Mouse (Mus musculus) brain, embryonic 18.5 days (tissue): ENCODE measurements around the gene Nop53.

Experiments
- DNase-seq: peaks from one replicate; pipeline ENCODE4 v3.0.0-alpha.2; 2012; ENCODE audit warnings: low read depth, low spot score

The Nop53 gene

DNA sequence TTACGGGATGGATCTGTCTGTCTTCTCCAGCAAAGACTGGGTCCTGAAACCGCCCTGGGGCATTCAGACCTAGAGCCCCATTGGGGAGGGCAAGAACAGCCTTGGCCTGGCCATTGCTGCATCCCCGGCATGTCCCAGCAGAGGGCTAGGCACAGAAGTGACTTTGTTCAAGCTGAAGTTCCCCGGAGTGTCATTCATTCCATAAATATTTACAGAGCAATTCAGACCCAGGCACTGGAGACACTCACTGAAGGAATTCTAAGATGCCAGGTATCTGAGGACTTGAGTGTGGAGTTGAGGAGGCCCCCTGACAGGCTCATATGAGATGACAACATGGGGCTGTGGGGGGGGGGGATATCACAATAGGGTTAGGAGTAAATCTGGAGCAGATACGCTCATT, 10.3 kb upstream of the Nop53 start:
- DNase-seq: no peak

GRCm38 (mm10) chr7:15955509-15955908, 9.6 kb upstream of the Nop53 start:
- DNase-seq: no peak

GRCm38 (mm10) chr7:15954978-15955443, 9.1 kb upstream of the Nop53 start:
- no peak for DNase-seq

GRCm38 (mm10) chr7:15954436-15954835, 8.6 kb upstream of the Nop53 start:
- no peak for DNase-seq

DNA sequence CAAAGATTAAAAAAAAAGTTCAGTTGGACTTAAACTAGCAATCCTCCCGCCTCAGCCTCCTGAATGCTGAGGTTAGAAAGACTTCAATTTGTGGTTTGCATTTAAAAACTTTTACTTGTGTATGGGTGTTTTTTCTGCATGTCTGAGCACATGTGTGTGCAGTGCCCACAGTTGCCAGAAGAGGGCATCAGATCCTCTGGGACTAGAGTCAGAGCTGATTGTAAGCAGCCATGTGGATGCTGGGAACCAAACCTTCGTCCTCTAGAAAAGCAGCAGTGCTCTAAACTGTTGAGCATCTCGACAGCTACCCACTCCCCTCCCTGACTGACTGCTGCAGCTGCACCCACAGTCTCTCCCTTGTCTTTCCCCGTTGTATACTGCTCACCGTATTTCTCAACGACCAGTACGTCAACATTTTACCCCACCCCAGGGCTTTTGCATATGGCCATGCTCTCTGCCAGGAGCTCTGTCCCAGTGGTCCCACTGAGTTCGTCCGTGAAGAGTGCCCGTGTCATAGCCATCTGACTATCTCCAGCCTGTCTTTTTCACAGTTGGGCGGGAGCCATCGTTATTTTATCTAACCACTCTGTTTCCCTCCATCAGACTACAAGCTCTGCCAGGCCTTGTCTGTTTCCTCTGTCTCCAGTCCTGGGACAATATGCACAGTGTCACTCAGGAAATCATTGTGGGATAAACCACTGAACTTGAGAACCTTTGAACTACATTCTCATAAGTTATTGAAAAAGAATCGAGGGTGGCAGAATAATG, 7.6 kb upstream of the Nop53 start:
- no peak for DNase-seq

DNA sequence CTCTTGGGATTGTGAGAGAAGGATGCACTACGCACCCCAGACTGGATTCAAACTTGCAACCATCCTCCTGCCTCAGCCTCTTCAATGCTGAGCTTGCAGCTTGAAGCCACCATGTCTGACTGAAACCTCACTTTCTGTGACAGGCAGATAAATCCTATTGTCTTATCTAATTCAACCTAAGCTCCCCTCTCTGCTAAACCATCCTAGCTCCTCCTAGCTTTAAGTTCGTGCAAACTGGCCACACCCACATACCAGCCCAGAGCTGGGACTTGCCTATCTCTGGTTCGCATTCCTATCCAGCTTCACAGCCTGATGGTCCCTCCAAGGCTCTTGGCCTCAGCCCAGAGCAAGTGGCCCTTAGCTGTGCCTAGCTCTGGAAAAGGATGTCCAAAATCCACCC, 6.5 kb upstream of the Nop53 start:
- no peak for DNase-seq

DNA sequence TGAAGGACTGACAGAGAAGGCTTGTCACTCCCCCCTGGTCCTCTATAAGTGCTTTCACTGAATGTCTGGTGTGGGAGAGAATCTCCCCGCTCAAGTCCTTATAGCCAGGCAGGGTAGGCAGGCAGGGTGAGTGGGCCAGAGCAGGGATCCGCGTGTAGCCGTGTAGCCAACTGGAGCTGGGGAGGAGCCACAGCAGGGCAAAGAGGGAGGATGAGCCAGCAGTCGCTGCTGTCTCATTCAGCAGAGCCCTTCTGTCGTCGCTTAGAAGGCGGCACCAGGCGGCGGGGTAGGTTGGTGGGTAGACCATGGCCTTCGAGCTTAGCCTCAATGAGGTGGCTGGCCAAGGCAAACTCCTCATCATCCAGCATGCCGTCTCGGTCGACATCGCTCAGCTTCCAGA, 4.1 kb upstream of the Nop53 start:
- no peak for DNase-seq

DNA sequence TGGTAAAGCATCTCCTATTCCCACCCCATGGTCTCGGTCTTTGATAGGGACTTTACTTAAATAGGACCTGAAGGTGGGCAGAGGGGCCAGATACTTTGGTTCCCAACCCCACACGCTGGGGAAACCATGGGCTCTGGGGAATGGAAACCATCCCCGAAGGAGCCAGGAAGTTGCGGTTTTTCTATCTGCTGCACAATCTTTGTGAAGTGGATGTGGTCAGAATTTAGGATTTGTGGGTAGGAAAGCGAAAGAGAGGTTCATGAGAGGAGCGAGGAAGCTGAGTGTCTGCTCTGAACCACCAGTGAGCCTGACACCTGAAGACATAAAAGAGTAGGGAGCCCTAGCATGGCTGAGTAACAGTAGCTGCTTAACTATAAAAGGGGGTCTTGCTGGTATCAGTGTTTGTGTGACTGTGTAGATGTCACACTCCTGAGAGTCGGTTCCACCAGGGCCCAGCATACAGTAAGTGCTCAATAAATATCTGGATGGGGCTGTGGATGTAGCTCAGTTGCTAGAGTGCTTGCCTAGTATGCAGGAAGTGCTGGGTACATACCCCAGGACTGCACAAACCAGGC, 3.4 kb upstream of the Nop53 start:
- DNase-seq: no peak

DNA sequence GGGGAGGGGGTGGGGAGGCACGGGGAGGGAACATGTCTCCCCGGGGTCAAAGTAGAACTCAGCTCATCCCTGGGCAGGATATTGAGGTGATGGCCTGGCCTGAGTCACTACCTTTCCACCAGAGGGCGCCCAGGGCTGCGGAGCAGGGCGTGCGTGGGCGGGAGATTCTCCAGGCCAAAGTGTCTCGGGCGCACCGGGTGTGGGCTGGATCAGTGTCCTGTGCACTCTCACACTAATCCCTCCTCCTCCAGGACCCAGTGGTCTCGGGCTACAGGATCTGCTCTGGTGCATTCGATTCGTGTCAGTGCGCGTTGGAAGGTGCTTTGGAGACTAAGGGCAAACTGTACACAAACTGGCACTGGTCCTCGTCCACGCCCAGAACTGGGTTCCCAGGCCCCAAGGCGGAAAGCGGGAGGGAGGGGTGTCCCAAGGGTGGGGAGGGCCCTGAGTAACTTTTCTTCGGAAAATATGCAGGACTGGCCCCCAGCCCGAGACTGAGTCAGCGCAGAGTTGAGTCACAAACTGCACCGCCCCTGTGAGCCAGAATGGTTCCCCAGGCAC, 2.6 kb upstream of the Nop53 start:
- no peak for DNase-seq

DNA sequence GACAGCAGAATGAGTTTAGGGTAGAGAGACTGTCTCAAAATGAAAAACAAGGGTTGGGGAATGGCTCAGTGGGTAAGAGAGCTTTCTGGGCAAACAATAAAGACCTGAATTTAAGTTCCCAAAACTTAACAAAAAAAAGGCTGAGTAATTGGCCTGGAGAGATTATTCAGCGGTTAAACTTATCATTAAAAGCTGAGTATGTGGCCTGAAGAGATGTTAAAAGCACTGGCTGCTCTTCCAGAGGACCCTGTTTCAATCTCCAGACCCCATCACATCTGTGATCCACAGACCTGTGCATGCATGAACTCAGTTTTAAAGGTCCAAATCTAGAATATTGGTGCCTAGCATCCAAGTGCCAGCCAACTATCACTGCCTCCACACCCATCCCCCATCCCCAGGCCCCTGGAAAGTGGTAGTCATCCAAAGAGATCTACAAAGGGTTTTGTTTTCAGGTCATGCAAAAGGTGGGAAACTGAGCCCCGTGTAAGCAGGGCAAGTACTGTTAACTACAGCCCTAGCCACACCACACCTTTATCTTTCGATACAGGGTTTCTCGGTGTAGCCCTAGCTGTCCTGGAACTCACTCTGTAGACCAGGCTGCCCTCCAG, 1.9 kb upstream of the Nop53 start:
- DNase-seq: no peak

DNA sequence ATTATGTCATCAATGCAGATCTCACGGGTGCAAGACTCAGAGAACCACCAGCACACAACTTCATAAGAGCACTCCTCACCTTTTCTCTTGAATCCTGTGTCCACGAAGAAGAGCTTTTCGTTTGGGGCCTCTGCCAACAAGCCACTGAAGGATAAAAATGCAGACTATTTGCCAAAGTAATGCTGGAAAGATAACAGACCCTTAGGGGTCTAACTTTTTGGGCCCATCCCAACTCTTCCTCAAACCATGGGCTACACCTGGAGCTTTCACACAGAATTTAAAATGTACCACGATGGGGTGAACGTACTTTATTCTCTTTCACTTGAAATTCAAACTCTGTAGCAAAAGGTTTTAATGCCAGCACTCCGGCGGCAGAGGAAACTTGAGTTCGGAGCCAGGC, 663 bp downstream of the Nop53 start:
- DNase-seq: no peak

- DNase-seq: no peak
These were observed 1.6 kb downstream of the Nop53 start for GRCm38 (mm10) chr7:15944311-15944710.

DNA sequence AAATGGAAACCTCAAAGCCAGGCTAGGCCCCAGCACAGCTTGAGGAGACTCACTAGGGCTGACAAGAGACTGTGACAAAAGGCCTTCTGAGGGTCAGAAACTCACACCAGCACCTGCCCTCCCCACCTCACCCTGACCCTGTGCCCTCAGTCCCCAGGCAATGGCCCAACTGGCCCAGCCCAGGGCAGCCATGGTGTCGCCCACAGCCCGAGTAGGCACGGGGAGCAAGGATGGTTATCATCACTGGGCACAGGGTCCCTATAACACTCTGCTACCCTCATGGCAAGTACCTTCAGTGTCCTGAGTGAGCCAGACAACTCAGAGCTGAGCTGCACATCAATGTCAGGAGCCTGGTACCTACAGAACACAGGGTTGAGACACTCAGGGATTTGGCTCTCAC, 7.3 kb downstream of the Nop53 start:
- DNase-seq: no peak

- no peak for DNase-seq
These were observed 8.4 kb downstream of the Nop53 start for GRCm38 (mm10) chr7:15937491-15937890.

DNA sequence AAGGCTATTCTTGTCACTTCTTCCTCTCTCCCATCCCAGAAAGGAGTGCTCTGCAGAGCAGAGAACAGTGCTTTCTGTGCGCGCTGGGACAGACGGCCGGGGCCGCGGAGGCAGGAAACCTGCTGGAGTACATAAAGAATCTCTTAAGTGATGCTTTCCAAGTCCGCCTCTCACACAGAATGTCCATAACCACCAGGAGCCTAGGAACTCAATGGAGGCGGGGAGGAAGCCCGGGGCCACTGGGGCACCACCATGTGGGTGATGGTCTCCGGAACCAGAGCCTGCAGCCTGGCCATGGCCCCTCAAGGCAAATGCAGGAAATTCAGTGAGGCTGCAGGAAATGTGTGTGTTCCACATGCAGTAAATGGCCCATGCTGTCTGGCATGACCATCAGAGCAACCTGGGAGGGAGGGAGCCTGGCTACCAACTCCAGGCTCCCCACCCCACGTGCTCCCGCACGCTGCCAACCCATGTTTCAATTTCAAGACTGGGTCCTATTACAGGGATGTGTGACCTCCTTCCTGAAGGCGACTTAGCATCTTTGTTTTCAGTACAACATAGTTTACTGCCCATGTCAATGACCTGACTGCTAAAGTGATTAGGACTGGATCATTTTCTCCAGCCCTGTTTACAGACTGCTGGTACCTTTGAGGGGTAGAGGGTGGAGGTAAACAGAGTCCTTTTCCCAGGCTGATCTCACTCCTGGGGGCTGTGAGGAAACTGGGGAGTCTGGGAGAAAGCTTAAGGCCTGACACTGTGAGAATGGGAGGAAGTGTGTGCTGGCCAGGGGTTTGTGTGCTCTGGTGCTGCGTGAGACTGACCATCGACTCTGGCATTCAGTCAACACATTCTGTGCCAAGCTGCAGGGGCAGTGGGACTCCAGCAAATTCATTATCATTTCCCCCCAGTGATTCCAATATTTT, 12.2 kb downstream of the Nop53 start:
- no peak for DNase-seq

- DNase-seq: no peak
These were observed 14.2 kb downstream of the Nop53 start for GRCm38 (mm10) chr7:15931635-15932034.

DNA sequence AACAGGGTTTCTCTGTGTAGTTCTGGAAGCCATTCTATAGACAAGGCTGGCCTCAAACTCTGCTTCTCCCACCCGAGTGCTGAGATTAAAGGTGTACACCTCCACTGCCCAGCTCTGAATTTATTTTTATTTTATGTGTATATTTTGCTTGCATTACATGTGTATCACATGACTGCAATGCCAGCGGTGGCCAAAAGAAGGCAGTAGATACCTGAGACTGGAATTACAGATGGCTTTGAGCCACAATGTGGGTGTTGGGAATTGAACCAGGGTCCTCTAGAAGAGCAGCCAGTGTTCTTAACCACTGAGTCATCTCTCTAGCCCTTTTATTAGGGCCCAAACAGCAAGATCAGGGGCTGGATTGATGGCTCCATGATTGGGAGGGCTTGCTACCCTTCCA, 15.3 kb downstream of the Nop53 start:
- no peak for DNase-seq

DNA sequence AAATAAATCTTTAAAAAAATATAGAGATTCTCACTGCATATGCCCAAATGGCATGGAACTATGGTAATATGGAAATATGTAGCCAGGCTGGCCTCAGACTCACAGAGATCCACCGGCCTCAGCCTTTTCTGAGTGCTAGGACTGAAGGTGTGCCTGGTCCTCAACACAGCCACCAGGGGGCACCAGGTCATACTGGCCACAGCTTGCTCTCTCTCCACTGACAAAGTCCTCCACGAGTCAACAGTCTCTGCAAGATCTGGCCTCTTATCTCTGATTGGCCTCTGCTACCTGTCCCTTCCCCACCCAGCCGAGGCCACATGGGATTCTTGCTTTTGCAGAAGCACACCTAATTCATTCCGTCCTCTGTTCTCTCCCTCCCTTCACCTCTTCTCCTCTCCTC, 16.0 kb downstream of the Nop53 start:
- no peak for DNase-seq

DNA sequence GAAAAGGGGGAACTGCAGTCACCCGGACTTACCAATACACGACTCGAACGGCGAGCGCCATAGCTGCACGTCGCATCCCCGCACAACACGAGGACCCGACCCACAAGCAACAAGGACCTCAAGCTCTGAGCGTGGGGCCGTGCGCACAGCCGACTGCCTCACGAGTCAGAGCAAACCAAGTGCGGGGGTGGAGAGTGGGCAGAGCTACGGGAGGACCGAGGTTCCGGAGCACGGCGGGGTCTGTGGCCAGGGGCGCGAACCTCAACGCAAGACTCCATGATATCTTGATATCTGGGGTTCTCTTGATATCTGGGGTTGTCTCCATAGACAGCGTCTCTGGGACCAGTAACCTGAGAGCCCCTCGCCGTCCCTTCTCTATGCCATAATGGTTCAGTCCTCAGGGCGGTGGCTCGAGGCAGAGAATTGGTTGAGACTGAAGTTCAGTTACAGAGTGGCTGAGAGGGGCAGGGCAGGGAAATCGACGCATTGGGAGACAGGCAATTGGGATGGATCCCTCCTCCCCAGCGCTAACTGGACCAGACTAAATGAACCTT, 23.6 kb downstream of the Nop53 start, which contains the start of gene Selenow:
Gene Selenow (minus strand): TSS at position 183 of the 554 bp plus-strand sequence.
- DNase-seq: peak; percentile 89

DNA sequence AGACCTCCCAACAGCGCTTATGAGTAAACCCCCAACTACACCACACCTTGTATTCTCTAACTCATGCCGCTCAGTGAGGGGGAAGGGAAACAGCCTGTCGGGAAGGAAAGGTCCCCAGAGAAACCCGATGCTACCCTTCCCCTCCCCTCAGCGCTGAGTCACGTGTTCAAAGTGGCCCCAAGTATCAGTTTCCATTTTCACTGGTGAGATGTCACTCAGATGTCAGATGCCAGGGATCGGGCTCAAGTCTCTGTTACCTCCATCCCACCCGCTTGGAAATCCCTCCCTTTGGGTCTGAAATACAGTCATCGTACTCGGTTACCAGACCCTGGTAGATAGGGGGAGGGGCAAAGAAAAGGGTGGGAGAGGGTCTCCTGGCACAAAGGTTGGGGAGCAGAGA, 24.1 kb downstream of the Nop53 start:
- DNase-seq: peak; percentile 22

DNA sequence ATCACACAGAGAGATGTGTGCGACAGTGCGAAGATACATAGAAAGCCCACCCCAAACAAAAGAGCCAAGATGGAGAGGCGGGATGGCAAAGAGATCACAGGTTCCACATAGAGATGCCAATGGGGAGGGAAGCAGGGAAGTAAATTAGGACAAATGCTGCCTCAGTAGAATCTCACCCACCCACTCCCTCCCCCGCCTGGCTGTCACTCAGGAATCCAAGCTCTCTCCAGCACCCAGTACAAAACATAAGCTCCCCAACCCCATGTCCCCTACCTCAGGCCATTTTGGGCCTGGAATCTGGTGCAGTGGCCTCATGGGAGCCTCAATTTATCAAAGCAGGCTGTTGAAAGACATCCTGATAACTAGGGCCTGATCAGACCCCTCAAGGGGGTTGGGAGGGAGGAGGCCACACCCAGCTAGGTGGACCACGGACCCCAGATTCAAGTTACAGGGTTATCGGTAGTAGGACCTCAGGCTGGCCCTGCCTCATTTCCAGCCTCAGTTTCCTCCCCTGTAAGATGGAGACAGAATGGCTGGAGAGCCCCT, 25.2 kb downstream of the Nop53 start:
- DNase-seq: no peak
